Mouse (Mus musculus): ENCODE measurements around the gene Cyp46a1. TPM values are rescaled to one million over a fixed set of nuclear protein-coding genes. Genes with fewer than 3 reads are reported as not detected.

Cyp46a1 gene
- total and polyA plus RNA-seq, 3 experiments: not detected

- H3K4me3 ChIP-seq (replicated peaks in 1 of 3; ENCODE audit: low read depth in 2 of 3, low read length in 2 of 3, poor library complexity in 1 of 3): no peak overlapping the region
- dilution Hi-C loops (cut with MboI; ENCODE audit: extremely low pct_ligation_motif_present, extremely low pct_unique_long_range_greater_than_20kb, low sequenced_read_pairs) (no loop called here), in situ Hi-C loops (cut with MboI; ENCODE audit: low pct_ligation_motif_present, low pct_unique_long_range_greater_than_20kb, low sequenced_read_pairs) (no loop called here)
- no peak overlapping the region for H3K4me2 ChIP-seq (ENCODE audit: insufficient read depth, low read depth, poor library complexity, severe bottlenecking)
- H3K4me1 ChIP-seq (ENCODE audit: control insufficient read depth in 1 of 2, insufficient read depth in 2 of 2): peaks cover 0 to 9% of the 10 kb centered on the region in 2 experiments; a peak in 2 of 4 replicates
- H3K36me3 ChIP-seq (replicated peaks in 1 of 2; ENCODE audit: control insufficient read depth in 1 of 2, insufficient read depth in 1 of 2, low read length in 1 of 2): no peaks in the 10 kb centered on the region
- DNase-seq (ENCODE audit: extremely low read depth): no peak
- H3K79me2 ChIP-seq (replicated peaks; ENCODE audit: control insufficient read depth, extremely low read depth, insufficient read depth, poor library complexity, severe bottlenecking): no peaks in the 10 kb centered on the region
- TF ChIP-seq ELF1 (IDR thresholded peaks at IDR 0.05; ENCODE audit: low read depth, low read length): no peak
- TF ChIP-seq CHD2 (IDR thresholded peaks at IDR 0.05; ENCODE audit: low read length): no peak
- no peak for TF ChIP-seq MYC (IDR thresholded peaks at IDR 0.05; ENCODE audit: low read depth, low read length)
- TF ChIP-seq CTCF (conservative IDR thresholded peaks at IDR 0.05 in 1 of 2, IDR thresholded peaks at IDR 0.05 in 1 of 2; ENCODE audit: low read depth in 2 of 2, low read length in 2 of 2): no peak
- no peak overlapping the region for H3K27ac ChIP-seq (ENCODE audit: insufficient read depth, low read depth)
- H3K9me3 ChIP-seq (replicated peaks; ENCODE audit: low read length): peaks cover 7% of the 10 kb centered on the region
- H3K27me3 ChIP-seq (replicated peaks): peaks cover 32% of the 10 kb centered on the region
- no peak overlapping the region for H3K9ac ChIP-seq (ENCODE audit: insufficient read depth, low read depth)
Measured at GRCm38 (mm10) chr12:108317826-108318430, 16.3 kb upstream of the Cyp46a1 start.

- DNase-seq (ENCODE audit: extremely low read depth): no peak
- H3K9ac ChIP-seq (ENCODE audit: insufficient read depth, low read depth): no peak overlapping the region
- H3K79me2 ChIP-seq (replicated peaks; ENCODE audit: control insufficient read depth, extremely low read depth, insufficient read depth, poor library complexity, severe bottlenecking): no peaks in the 10 kb centered on the region
- H3K4me2 ChIP-seq (ENCODE audit: insufficient read depth, low read depth, poor library complexity, severe bottlenecking): no peak overlapping the region
- peaks cover 0 to 9% of the 10 kb centered on the region in 2 experiments; a peak in 2 of 4 replicates for H3K4me1 ChIP-seq (ENCODE audit: control insufficient read depth in 1 of 2, insufficient read depth in 2 of 2)
- no peak overlapping the region for H3K4me3 ChIP-seq (replicated peaks in 1 of 3; ENCODE audit: low read depth in 2 of 3, low read length in 2 of 3, poor library complexity in 1 of 3)
- in situ Hi-C loops (cut with MboI; ENCODE audit: low pct_ligation_motif_present, low pct_unique_long_range_greater_than_20kb, low sequenced_read_pairs) (no loop called here), dilution Hi-C loops (cut with MboI; ENCODE audit: extremely low pct_ligation_motif_present, extremely low pct_unique_long_range_greater_than_20kb, low sequenced_read_pairs) (no loop called here)
- no peak overlapping the region for H3K27ac ChIP-seq (ENCODE audit: insufficient read depth, low read depth)
- TF ChIP-seq MAZ (IDR thresholded peaks at IDR 0.05; ENCODE audit: low read depth, low read length) (no peak), POLR2A (IDR thresholded peaks at IDR 0.05; ENCODE audit: low read depth, low read length) (no peak), RAD21 (IDR thresholded peaks at IDR 0.05; ENCODE audit: low read depth, low read length) (no peak), CTCF (conservative IDR thresholded peaks at IDR 0.05 in 1 of 2, IDR thresholded peaks at IDR 0.05 in 1 of 2; ENCODE audit: low read depth in 2 of 2, low read length in 2 of 2) (no peak), IRF4 (IDR thresholded peaks at IDR 0.05; ENCODE audit: low read depth, low read length) (no peak), HCFC1 (IDR thresholded peaks at IDR 0.05; ENCODE audit: low read depth, low read length) (no peak), RCOR1 (conservative IDR thresholded peaks at IDR 0.05; ENCODE audit: low read depth, low read length) (no peak), NELFE (IDR thresholded peaks at IDR 0.05; ENCODE audit: low read depth, low read length) (no peak), E2F4 (IDR thresholded peaks at IDR 0.05; ENCODE audit: insufficient replicate concordance, low read depth, low read length) (no peak), KAT2A (IDR thresholded peaks at IDR 0.05; ENCODE audit: insufficient replicate concordance, low read length) (no peak), ZMIZ1 (IDR thresholded peaks at IDR 0.05; ENCODE audit: low read depth, low read length) (no peak), ZKSCAN1 (IDR thresholded peaks at IDR 0.05; ENCODE audit: borderline replicate concordance, low read depth, low read length) (no peak), GABPA (IDR thresholded peaks at IDR 0.05; ENCODE audit: insufficient replicate concordance, low read depth, low read length) (no peak), MAX (IDR thresholded peaks at IDR 0.05; ENCODE audit: low read length) (no peak)
- no peaks in the 10 kb centered on the region for H3K36me3 ChIP-seq (replicated peaks in 1 of 2; ENCODE audit: control insufficient read depth in 1 of 2, insufficient read depth in 1 of 2, low read length in 1 of 2)
- peaks cover 3% of the 10 kb centered on the region for H3K9me3 ChIP-seq (replicated peaks; ENCODE audit: low read length)
- H3K27me3 ChIP-seq (replicated peaks): peaks cover 34% of the 10 kb centered on the region
Measured at GRCm38 (mm10) chr12:108318499-108318898, 15.7 kb upstream of the Cyp46a1 start.
